Mouse (Mus musculus) T-helper 2 cell (primary cell): ENCODE measurements around the gene Met.

Source experiments
- in situ Hi-C: fragments of 300-600 bp; cut with MboI, MseI; formaldehyde crosslinking; loops from one replicate; pipeline ENCODE4 v1.15.1; 2025; ENCODE audit warnings: high pct_unique_total_duplicates

Gene Met

GRCm38 (mm10) chr6:17491502-17491901 lies 27.9 kb downstream of the Met start:
- in situ Hi-C loops: no loop called here

- in situ Hi-C loops: no loop called here
Measured at GRCm38 (mm10) chr6:17492062-17492461, 28.5 kb downstream of the Met start.

GRCm38 (mm10) chr6:17495413-17495812 lies 31.8 kb downstream of the Met start:
- in situ Hi-C loops: no loop called here

- in situ Hi-C loops: no loop called here
Measured at GRCm38 (mm10) chr6:17497366-17497765, 33.8 kb downstream of the Met start.

- in situ Hi-C loops: no loop called here
Measured at GRCm38 (mm10) chr6:17498801-17499200, 35.2 kb downstream of the Met start.

GRCm38 (mm10) chr6:17501440-17501839 lies 37.8 kb downstream of the Met start:
- in situ Hi-C loops: no loop called here

GRCm38 (mm10) chr6:17502311-17502710 lies 38.7 kb downstream of the Met start:
- in situ Hi-C loops: no loop called here

DNA sequence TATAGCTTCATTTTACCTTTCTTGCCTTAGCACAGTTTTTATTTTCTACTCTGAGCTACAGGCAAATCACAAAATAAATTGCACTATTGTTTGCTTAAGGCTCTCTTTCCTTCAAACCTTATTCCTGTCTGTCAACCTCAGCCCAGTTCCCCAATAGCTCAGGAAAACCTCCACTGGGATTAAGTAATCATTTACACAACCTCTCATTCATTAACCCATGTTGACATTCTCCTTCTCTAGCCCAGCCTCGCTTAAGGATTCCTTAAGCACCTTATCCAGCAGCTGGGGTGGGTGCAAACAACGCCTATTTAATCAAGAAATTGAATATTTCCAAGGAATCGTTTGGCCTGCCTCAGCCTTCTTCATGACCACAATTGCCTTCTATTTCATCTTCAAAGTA lies 40.1 kb downstream of the Met start:
- in situ Hi-C loops: no loop called here

- in situ Hi-C loops: no loop called here
Measured at GRCm38 (mm10) chr6:17505530-17505929, 41.9 kb downstream of the Met start.

GRCm38 (mm10) chr6:17506831-17507230 lies 43.2 kb downstream of the Met start:
- in situ Hi-C loops: no loop called here

GRCm38 (mm10) chr6:17508184-17508583 lies 44.6 kb downstream of the Met start:
- in situ Hi-C loops: no loop called here

DNA sequence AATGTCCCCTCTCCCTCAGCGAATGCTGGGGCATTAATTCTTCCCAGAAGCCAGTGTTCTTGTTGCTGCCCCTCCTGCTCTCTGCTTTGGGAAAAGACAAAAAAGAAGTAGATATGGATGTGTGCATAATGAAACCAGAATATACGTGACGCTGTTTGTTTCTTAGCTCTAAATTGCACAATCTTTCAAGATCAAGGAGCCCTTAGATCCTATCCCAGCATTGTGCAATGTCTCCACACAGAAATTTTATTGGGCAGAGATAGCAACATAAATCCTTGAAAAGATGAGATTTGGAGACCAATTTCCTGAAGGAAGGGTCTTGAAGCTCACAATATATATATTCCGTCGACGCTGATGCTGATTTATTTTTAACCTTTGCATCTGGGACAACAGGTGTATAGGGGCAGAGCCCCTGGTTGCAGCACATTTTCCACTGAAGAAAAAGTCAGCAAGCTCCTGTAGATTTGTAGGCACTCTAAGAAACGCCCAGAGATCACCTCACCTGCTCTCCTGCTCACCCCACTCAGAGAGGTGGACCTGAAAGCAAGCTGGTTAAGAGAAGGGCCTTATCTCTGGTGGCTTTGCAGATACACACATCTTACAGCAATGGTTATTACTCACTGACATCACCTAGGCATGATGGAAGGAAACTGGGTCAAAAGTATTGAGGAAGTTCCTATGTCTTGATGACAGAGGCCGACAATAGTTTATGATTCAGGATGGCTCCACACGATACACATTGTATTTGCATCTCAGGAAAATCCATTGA lies 45.2 kb downstream of the Met start:
- in situ Hi-C loops: no loop called here

GRCm38 (mm10) chr6:17513381-17513780 lies 49.8 kb downstream of the Met start:
- in situ Hi-C loops: no loop called here

GRCm38 (mm10) chr6:17515775-17516460 lies 52.3 kb downstream of the Met start:
- in situ Hi-C loops: no loop called here

DNA sequence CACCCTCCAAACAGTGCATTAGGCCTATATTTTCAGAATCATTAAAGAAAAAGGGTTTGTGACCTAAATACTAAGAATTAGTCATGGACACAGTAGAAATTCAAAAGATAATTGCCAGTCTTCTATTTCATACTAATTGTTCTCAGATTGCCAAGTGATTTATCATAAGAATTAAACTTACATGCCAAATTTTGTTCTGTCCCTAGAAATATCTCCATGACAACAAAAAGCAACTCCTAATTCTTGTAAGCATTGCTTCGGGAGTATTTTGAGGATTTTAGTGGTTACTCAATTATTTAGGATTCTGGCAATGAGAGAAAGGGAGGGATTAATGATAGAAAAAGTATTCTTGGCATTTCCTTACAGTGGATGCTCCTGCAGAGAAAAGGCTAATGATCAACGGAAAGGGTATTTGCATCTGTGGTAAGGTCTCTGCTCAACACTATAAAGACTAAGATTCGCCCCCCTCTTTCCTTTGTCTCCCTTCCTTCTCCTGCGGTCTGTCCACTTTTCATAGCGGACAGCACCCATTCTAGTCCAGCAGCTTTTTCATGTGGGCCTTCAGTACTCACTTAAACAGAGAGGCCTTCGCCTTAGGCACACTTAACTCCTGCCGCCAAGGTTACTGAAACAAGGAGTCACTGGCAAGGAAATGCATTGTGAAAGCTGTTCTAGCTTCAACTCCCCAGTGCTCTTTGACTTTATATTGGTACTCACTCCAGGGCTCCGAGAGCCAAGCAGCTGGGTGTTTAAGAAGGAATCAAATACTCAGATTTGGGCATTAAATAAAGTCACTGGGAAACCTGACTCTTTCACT lies 58.5 kb downstream of the Met start:
- in situ Hi-C loops: loop anchor here (10.0 kb wide), 1 partner anchor 1447 kb away; no protein-coding TSS in a partner anchor

- in situ Hi-C loops: loop anchor here (10.0 kb wide), 1 partner anchor 1448 kb away; no protein-coding TSS in a partner anchor
Measured at GRCm38 (mm10) chr6:17522917-17523316, 59.3 kb downstream of the Met start.

- in situ Hi-C loops: loop anchor here (10.0 kb wide), 1 partner anchor 1455 kb away; no protein-coding TSS in a partner anchor
Measured at GRCm38 (mm10) chr6:17529490-17530269, 66.1 kb downstream of the Met start.

DNA sequence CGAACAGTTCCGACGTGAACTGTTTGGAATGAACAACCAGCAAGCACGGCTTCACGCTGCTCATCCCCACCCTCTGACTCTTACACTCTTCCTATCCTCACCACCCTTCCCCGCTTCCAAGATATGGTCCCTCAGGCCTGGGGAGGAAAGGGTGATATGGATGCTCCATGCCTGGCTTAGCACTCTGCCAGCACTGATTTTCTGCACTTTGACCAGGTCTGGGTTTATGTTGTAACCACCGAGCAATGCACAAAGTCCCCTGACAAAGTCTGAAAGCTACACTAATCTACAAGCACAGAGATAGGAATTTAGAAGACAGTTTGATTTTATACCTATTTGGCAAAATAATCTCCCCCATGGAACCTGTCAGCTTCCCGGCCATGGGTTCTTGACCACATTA lies 78.0 kb downstream of the Met start:
- in situ Hi-C loops: no loop called here

DNA sequence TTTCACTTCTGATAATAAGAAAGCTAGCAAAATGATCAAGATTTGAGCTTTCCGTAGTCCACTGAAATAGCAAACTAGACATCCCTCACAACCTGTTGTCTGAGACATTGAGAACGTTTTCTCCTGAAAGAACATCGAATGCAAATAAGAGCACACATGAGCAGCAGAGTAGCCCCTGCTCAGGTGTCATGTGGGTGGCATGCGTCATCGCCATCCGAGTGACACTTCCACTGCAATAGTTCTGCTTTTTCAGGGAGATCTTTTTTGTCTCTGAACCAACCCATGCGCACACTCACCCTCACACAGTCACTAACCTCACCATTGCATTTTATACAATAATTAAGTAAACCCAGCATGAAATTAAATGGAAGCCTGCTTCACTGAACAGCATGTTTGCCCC lies 78.8 kb downstream of the Met start:
- in situ Hi-C loops: no loop called here

GRCm38 (mm10) chr6:17545480-17545879 lies 81.9 kb downstream of the Met start:
- in situ Hi-C loops: no loop called here

GRCm38 (mm10) chr6:17546341-17546740 lies 82.7 kb downstream of the Met start:
- in situ Hi-C loops: no loop called here
